Mouse (Mus musculus) thymus, postnatal 25 days (tissue): ENCODE results near the gene Slc22a14.
"Not testable (repeated sequence)": the region's sequence is repeated elsewhere in the genome, so short reads cannot be mapped to it uniquely, and the experiment has no call there.

Experiments used
- DNase-seq: peaks from one replicate; pipeline ENCODE4 v3.0.0; 2022

Gene Slc22a14

GRCm38 (mm10) chr9:119256161-119256560 lies 109.2 kb downstream of the Slc22a14 start:
- DNase-seq, result no peak

- DNase-seq, result no peak
These were observed 110.3 kb downstream of the Slc22a14 start for GRCm38 (mm10) chr9:119255096-119255495.

DNA sequence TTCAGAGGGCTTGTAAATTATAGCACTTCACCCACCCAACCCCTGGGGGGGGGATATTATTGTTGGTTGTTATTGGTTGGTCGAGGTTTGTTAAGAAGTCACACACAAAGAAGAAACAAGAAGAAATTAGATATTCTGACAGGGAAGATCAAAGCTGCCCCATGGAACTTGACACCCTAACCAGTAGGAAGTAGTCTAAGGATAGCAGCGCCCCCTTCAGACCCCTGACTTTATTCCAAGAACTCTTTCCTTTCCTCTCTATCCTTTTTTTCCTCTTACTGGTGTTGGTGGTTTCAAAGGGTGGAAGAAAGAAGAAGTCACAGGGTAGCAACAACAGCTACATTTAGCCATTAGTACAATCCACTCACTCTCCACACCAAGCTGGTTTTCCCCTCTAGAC lies 111.2 kb downstream of the Slc22a14 start:
- no peak for DNase-seq

GRCm38 (mm10) chr9:119247996-119248395 lies 117.4 kb downstream of the Slc22a14 start:
- DNase-seq, result peak; percentile 19

DNA sequence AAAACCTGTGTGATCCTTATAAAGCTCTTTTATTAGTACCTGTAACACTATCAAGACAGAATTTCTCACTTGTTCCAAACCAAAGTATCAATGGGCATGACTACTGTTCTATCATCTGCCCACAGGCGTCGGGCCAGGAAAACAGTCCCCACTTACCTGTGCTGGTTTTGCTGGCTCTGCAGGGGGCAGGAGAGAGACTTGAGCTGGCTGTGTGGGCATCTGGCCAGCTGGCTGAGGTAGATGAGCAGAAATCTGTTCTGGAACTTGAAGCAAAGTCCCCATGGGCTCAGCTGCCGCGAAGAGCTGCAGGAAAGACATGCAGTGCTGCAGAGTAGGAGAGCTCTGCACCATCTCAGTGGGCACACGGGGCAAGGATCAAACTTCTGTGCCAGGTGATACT lies 118.5 kb downstream of the Slc22a14 start:
- DNase-seq, result no peak

DNA sequence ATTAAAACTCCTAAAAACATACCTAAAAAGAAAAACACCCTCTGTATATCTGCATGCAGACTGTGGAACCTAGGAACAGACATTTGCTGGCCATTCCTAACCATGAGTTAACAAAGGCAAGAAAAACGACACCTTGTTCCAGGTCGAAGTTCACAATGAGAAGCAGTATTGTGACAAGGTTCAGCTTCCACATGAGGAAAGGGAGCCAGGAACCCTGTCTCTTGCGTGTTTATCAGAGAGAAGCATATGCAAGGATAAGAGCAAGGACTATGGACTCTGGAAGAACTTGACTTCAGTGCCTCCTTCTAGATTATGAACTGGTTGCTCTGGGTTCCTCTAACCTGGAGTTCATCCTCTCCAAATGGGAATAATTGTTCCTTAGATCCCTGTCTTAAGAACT lies 121.4 kb downstream of the Slc22a14 start:
- no peak for DNase-seq

- no peak for DNase-seq
These were observed 124.0 kb downstream of the Slc22a14 start for GRCm38 (mm10) chr9:119241169-119241865.

- DNase-seq, result no peak
These were observed 124.9 kb downstream of the Slc22a14 start for GRCm38 (mm10) chr9:119240286-119240997.

GRCm38 (mm10) chr9:119239274-119239673 lies 126.1 kb downstream of the Slc22a14 start:
- DNase-seq, result no peak

- DNase-seq, result no peak
These were observed 126.6 kb downstream of the Slc22a14 start for GRCm38 (mm10) chr9:119238796-119239195.

DNA sequence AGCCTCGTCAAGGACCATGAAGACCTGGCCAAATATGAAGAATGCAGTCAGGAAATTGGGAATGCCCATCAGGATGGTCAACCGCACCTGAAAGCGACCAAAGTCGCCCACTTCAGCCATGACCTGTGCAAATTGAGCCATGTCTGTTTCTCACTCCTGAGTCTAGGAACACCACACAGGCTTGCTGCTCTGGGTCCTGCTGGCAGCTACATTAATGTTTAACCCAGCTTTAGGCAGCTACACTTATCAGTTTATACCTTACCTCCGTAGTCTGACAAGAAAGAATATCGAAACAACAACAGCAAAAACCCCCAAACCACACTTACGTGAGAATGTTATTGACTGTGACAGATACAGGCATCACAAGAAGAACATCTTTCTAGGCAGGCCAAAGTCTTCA lies 133.8 kb downstream of the Slc22a14 start:
- DNase-seq, result no peak

DNA sequence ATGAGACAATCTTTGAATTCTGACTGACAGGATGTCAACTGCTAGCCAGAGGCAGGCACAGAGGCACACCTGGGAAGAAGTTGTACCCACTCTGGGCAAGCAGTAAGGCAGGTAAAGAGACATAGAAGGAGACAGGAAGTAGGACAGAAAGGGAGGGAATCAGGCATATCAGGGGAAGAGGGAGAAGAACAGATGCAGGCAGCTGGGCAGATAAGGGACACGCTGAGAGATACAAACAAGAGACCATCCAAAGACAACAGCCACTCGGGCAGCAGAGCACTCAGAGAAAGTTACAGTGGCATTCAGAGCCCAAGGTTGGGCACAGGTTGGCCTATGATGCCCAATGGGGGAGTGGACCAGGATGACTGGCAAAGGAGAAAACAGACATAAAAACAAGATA lies 134.5 kb downstream of the Slc22a14 start:
- no peak for DNase-seq

DNA sequence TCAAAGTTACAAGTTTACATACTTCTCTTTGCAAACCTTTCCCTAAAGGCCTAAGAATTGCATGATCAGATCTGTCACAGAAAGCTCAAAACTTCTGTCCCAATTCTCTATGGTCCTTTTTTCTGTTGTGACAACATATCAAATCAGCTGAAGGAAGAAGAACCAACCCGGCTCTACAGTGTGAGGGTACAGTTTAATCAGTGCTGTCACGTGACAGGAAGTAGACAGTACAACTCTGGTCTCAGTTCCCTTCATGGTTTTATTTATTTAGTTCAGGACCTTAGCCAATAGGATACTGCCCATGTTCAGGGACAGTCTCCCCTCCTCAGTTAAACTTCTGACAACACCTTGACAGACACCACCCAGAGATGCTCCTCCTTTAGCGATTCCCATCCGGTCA lies 145.1 kb downstream of the Slc22a14 start:
- no peak for DNase-seq

DNA sequence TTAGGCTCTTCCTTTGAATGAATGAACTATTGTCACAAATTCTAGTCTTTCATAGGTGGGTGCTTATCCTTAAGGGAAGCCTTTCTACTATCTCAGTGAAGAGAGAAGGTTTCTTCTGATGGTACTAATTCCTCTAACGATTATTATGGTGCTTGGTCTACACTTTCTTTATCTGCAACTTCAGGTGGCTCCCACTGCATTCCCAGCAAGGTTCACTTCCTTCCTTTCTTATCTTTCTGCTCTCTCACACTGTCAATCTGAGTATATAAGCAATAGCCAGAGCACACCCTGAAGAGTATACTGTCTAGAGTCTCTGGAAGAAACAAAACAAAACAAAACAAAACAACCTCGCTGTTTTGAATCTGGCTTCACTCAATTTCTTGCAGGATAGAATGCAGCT lies 145.7 kb downstream of the Slc22a14 start:
- no peak for DNase-seq

DNA sequence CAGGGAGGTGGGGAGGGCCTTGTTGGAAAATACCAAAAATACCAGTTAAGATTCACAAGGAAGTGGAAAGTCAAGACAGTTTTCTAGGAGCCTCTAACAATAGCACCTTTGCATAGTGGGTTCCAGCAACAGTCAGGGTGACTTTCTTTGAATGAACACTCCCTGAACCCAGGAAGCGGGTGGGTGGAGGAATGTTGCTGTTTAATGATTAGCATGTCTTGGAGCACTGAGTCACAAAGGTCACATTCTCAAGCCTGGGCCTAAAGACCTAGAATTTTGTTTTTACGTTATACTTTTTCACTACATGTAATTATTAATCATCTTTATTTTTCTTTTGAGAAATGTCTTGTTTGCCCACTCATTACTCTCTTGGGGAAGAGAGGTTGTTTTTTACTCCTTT lies 150.0 kb downstream of the Slc22a14 start:
- not testable (repeated sequence) for DNase-seq

- DNase-seq, result no peak
These were observed 150.8 kb downstream of the Slc22a14 start for GRCm38 (mm10) chr9:119214601-119215000.

DNA sequence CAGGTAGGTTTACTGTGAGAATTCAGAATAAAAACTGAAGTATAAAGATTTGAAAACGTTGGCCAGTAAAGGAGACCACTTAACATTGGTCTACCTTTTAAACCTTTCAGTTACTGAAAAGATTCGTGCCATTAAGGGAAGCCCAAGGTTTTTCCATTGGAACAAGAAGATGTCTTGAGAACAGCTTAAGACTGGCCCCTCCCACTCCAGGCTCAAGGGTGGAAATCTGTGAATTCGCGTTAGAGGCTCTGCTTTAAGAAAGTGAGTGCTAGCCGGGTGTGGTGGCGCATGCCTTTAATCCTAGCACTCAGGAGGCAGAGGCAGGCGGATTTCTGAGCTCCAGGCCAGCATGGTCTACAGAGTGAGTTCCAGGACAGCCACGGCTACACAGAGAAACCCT lies 152.4 kb downstream of the Slc22a14 start:
- no peak for DNase-seq

DNA sequence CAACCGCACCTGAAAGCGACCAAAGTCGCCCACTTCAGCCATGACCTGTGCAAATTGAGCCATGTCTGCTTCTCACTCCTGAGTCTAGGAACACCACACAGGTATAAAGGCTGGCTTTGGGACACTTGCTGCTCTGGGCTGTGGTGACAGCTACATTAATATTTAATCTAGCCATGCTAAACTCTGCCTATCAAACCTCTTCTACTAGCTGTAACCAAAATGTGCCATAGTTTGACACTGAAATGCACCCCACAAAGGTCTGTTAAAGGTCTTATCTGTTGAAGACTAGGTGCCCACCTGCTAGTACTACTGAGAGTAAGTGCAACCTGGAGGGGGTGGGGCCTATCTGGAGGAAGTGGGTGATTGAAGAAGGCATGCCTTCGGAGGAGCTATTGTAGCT lies 156.4 kb downstream of the Slc22a14 start, which contains the start of gene Slc22a13:
Slc22a13 (minus strand) TSS at position 101 of the 400 bp plus-strand sequence.
- no peak for DNase-seq

DNA sequence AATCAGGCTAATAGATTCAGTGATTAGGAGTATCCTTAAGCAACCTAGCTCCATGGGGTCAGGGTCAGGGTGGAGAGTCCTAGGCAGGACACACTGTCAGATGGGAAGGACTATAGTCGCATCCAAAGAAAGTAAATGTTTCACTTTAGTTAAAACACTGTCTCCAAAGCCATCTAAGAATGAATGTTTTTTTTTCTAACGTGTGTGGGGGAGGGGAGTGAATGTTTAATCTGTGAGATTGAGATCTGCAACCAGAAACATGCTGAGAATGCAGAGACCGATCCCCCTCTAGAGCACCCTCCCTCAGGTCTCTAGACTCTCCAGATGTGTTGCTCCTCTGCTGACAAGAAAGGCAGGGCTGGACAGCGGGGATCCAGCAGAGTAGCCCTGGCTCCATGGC lies 158.2 kb downstream of the Slc22a14 start:
- DNase-seq, result no peak

DNA sequence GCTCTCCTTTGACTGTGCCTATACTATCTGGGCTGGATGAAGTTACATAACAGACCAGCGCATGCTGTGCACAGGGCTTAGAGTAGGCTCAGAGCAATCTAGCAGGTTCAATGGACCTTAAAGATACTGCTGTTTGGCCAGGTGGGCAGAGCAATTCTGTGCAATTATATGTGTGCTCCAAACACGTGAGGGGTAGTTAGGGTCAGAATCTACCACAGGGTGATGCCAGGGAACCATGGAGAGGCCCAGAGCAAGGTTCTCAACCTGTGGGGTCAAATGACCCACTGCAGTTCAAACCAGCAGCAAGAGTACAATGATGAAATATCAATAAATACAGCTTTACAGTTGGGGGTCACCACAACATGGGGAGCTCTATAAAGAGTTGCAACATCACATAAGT lies 158.7 kb downstream of the Slc22a14 start:
- DNase-seq, result no peak

DNA sequence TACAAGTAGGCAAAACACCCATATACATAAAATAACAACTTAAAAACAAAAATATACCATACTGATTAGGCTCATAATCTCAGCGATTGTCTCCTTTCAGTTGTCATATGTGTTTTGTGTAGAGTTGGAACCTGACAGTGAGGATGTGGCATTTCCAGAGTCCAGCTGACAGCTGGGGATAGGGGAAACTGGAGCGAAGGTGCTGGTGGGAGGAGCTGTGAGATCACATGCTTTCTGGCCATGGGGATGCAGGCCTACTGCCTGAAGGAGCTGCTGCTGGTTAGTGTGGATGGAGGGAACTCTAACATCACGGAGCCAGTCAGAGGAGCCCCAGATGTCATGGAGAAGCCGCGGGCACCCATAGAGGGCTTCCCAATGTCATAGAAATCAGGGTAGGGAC lies 159.6 kb downstream of the Slc22a14 start:
- DNase-seq, result no peak

DNA sequence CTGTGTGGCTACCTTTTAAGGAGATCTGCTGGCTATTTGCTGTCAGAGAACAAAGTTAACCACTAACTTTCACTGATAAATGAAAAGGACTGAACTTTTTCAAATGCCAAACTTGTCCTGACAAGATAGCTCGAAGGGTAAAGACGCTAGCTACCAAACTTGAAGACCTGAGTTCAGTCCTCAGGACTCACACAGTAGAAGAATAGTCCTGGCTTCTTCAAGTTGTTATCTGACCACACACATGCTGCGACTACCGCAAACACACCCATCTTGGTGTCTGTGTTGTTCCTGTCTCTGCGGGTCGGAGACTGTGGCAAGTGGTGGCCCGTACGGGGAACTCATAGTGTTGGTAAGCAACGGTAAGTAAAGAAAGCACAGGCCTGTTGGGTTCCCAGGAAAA lies 161.7 kb downstream of the Slc22a14 start:
- DNase-seq, result no peak

DNA sequence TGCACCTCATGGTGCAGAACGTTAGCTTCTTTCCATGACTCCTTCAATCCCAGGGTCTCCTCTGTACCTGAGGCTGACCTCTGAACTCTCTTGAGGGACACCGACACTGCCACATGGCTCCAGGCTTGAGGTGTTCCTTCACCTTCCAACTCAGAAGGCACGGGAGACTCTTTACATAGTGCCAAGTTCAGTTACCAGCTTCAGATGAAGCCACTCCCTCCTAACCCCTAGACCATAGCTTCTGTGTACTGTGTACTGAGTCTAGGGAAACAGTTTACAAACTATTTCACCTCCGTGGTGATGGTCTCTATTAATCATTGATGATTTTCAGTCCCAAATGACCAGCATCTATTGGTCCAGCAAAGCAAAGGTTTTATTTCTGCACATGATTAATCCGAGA lies 163.7 kb downstream of the Slc22a14 start:
- no peak for DNase-seq

GRCm38 (mm10) chr9:119199151-119199861 lies 166.0 kb downstream of the Slc22a14 start:
- DNase-seq, result no peak
